Mouse (Mus musculus): Measurements from ENCODE around the gene Klhl24. TPM values are rescaled to one million over a fixed set of nuclear protein-coding genes. Genes with fewer than 3 reads are reported as not detected.

Gene Klhl24
- polyA plus RNA-seq, 1 experiment from 2014 or later, result 69.1 TPM

DNA sequence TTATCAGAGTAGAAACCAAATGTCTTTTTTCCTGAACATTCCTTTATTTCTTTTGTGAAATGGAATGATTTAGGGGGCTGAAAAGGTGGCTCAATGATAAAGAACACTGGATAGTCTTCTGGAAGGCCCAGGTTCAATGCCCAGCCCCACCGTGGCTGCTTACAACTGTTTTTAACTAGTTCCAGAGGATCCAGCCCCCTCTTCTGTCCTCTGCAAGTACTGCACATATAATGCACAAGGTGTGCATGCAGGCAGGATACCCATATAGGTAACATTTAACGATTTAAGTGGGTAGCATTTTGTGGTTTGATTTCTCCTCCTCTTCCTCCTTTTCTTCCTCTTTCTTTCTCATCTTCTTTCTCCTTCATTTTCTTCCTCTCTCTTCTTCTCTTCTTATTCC lies 62.8 kb downstream of the Klhl24 start:
- H3K27ac ChIP-seq (replicated peaks), result no peak overlapping the region
- 86% methylated on average over 2 of the region's 2 CpGs for WGBS
- no peak overlapping the region for H3K4me2 ChIP-seq (replicated peaks)
- H3K4me3 ChIP-seq, result no peak overlapping the region
- H3K27me3 ChIP-seq, result no peaks in the 10 kb centered on the region
- no peaks in the 10 kb centered on the region for H3K9me3 ChIP-seq
- no peaks in the 10 kb centered on the region for H3K4me1 ChIP-seq
- no peak for ATAC-seq (ENCODE audit: low FRiP score, low read depth)
- H3K36me3 ChIP-seq, result peaks cover 86% of the 10 kb centered on the region
- no peak overlapping the region for H3K9ac ChIP-seq (replicated peaks)

DNA sequence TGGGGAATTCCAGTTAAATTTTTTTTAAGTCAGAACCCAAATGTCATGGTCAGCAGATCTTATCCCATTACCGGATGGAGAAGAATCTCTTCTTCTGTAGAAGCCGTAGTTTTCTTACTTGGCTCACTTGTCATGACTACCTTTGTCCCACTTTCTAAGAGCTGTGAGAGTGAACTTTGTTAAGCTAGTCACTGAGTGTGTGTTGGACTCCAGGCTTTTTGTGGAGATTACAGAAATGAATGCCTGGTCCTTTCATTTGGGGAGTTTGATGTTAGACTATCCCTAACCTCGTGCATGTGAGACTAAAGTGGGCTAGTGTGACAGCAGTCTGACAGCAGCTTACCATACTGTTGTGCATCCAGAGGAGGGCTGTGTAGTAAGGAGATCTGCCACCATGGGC lies 71.7 kb downstream of the Klhl24 start:
- peaks cover 81% of the 10 kb centered on the region for H3K36me3 ChIP-seq
- WGBS, result 83% methylated on average over 3 of the region's 3 CpGs

DNA sequence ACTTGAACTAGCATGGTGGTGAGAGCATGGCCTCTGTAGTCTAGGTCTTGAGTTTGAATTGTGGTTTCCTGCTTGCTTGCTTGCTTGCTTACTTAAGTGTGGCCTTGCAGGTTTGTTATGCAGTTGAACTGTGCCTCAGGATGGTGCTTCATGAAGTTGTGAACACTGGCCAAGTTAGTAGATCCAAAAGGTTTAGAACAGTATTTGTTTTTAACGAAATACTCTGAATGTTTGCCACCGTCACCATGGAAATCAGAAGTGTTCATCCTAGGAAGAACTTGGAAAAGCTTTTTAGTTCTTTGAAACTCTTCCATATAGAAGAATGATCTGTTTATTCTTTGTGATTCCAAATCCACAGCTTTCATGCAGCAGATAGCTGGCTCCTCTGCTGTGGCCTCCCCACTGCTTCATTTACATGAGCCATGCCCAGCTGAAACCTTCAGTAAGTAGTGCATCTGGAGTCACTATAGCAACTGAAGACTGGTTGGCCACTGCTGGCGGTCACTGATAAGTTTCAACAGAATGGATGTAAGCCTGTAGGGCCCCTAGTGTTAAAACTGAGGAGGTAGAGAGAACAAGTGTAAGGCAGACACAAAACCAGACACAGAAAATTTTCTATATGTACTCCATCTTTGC lies 72.2 kb downstream of the Klhl24 start:
- Histone ChIP-seq H3K27ac (replicated peaks) (no peak overlapping the region), H3K9ac (replicated peaks) (no peak overlapping the region), H3K4me2 (replicated peaks) (no peak overlapping the region), H3K36me3 (peaks cover 81% of the 10 kb centered on the region), H3K4me1 (no peaks in the 10 kb centered on the region), H3K4me3 (no peak overlapping the region), H3K27me3 (no peaks in the 10 kb centered on the region), H3K9me3 (no peaks in the 10 kb centered on the region)
- 79% methylated on average over 3 of the region's 3 CpGs for WGBS
- ATAC-seq (ENCODE audit: low FRiP score, low read depth), result no peak

More for the DNA sequence above, 71.7 kb downstream of the Klhl24 start:
- no peak overlapping the region for H3K27ac ChIP-seq (replicated peaks)
- no peak overlapping the region for H3K4me3 ChIP-seq
- H3K27me3 ChIP-seq, result no peaks in the 10 kb centered on the region
- H3K9me3 ChIP-seq, result no peaks in the 10 kb centered on the region
- no peaks in the 10 kb centered on the region for H3K4me1 ChIP-seq
- H3K4me2 ChIP-seq (replicated peaks), result no peak overlapping the region
- ATAC-seq (ENCODE audit: low FRiP score, low read depth), result no peak
- H3K9ac ChIP-seq (replicated peaks), result no peak overlapping the region

Other genes with a start within 250 kb of the Klhl24 start
- 5.4 and 6.0 TPM in 2 replicates for gene Klhl6, start 114.5 kb upstream of the Klhl24 start, polyA plus RNA-seq (2016; fragmentation: Nextera tagmentation; extraction: Ambion mirVana)
- 41.7 and 50.0 TPM in 2 replicates for gene Yeats2, start 43.5 kb downstream of the Klhl24 start, polyA plus RNA-seq (2016; fragmentation: Nextera tagmentation; extraction: Ambion mirVana)
- 1.3 and 1.6 TPM in 2 replicates for gene Map6d1, start 143.8 kb downstream of the Klhl24 start, polyA plus RNA-seq (2016; fragmentation: Nextera tagmentation; extraction: Ambion mirVana)
- 95.0 and 95.2 TPM in 2 replicates for gene Parl, start 204.8 kb downstream of the Klhl24 start, polyA plus RNA-seq (2016; fragmentation: Nextera tagmentation; extraction: Ambion mirVana)
- gene Cyp2ab1, start 227.9 kb downstream of the Klhl24 start, polyA plus RNA-seq (2016; fragmentation: Nextera tagmentation; extraction: Ambion mirVana), result not detected in 2 replicates

Data from midbrain, embryonic 12.5 days (tissue).